Mouse (Mus musculus): Measurements from ENCODE around the gene Gm42742. TPM values are rescaled to one million over a fixed set of nuclear protein-coding genes. Genes with fewer than 3 reads are reported as not detected.

Gene Gm42742
- polyA plus RNA-seq, 1 experiment from 2014 or later: 21.9 TPM

GRCm38 (mm10) chr7:127016481-127016485 lies 4.6 kb downstream of the Gm42742 start, which contains the start of gene Pagr1b:
Gene Pagr1b (minus strand): TSS chr7:127016484.
- Histone ChIP-seq H3K4me3 (ENCODE audit: low read length) (peak within 1 kb of the TSS; percentile 66), H3K9me3 (ENCODE audit: control insufficient read depth, low read length) (no peaks in the 10 kb centered on the region), H3K36me3 (ENCODE audit: control insufficient read depth, insufficient read depth, low read length) (peaks cover 8% of the 10 kb centered on the region; the same call in 1 of the 2 replicates), H3K27me3 (replicated peaks; ENCODE audit: control insufficient read depth, insufficient read depth, low read length) (no peaks in the 10 kb centered on the region), H3K4me2 (ENCODE audit: low read depth, low read length) (peak within 1 kb of the TSS; percentile 55), H3K9ac (ENCODE audit: low read depth, low read length) (peak within 1 kb of the TSS; percentile 83), H3K27ac (ENCODE audit: low read length) (peak within 1 kb of the TSS; percentile 92), H3K4me1 (ENCODE audit: control insufficient read depth, insufficient read depth, low read length) (peaks cover 53% of the 10 kb centered on the region)
- no peak for ATAC-seq

DNA sequence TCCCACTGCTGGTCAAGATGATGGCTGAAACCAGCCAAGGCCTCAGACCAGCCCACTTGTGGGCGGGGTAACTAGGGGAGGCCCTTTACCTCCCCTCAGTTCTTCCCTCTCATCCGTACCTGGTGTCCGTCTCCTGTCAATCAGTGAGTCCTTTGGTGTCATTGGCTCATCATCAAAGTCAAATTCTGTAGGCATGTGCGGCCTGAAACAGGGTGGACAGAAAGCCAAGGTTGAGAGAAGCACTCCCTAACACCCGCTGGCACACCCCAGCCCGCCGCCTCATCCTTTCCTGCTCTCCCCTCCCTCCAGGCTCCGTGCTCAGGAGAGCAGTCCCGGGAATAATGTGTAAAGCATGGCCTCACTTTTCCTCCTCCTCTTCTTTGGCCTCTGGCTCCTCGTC lies 4.8 kb downstream of the Gm42742 start:
- peak overlapping the region; percentile 55 for H3K4me2 ChIP-seq (ENCODE audit: low read depth, low read length)
- no peaks in the 10 kb centered on the region for H3K27me3 ChIP-seq (replicated peaks; ENCODE audit: control insufficient read depth, insufficient read depth, low read length)
- H3K4me3 ChIP-seq (ENCODE audit: low read length): peak overlapping the region; percentile 66
- no peaks in the 10 kb centered on the region for H3K9me3 ChIP-seq (ENCODE audit: control insufficient read depth, low read length)
- H3K4me1 ChIP-seq (ENCODE audit: control insufficient read depth, insufficient read depth, low read length): peaks cover 52% of the 10 kb centered on the region
- H3K27ac ChIP-seq (ENCODE audit: low read length): peak overlapping the region; percentile 92
- peak; percentile 32 for ATAC-seq
- H3K9ac ChIP-seq (ENCODE audit: low read depth, low read length): peak overlapping the region; percentile 83
- under 1% methylated on average over 10 of the region's 10 CpGs for WGBS
- peaks cover 8% of the 10 kb centered on the region; the same call in 1 of the 2 replicates for H3K36me3 ChIP-seq (ENCODE audit: control insufficient read depth, insufficient read depth, low read length)

- Histone ChIP-seq H3K4me3 (ENCODE audit: low read length) (no peak overlapping the region), H3K9me3 (ENCODE audit: control insufficient read depth, low read length) (no peaks in the 10 kb centered on the region), H3K27ac (ENCODE audit: low read length) (no peak overlapping the region), H3K27me3 (replicated peaks; ENCODE audit: control insufficient read depth, insufficient read depth, low read length) (no peaks in the 10 kb centered on the region), H3K4me2 (ENCODE audit: low read depth, low read length) (no peak overlapping the region; the same call in 1 of the 2 replicates), H3K36me3 (ENCODE audit: control insufficient read depth, insufficient read depth, low read length) (peaks cover 8% of the 10 kb centered on the region; the same call in 1 of the 2 replicates), H3K4me1 (ENCODE audit: control insufficient read depth, insufficient read depth, low read length) (peaks cover 43% of the 10 kb centered on the region), H3K9ac (ENCODE audit: low read depth, low read length) (peak overlapping the region; percentile 10; the same call in 1 of the 2 replicates)
- 83% methylated on average over 12 of the region's 12 CpGs for WGBS
- no peak for ATAC-seq
Measured at GRCm38 (mm10) chr7:127014993-127015392, 5.9 kb downstream of the Gm42742 start.

DNA sequence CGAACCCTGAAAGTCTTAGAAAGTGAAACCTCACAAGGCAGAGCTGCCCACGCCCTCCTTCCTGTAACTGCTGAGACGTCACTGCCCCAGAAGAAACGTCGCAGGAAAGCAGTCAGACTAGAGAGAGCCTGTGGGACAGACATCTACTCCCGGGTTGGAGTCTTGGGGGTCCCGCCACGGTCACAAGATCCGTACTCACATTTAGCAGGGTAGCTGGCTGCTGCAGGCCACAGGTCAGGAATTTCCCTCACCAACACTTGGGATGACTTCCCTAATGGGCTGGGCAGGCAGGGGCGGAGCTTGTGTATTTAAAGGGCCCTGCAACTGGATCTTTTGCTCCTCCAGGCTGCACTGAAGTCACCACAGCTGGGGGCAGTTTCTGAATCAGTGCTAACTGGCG lies 6.6 kb downstream of the Gm42742 start, which contains the start of gene Mvp:
Gene Mvp (minus strand): TSS at position 302 of the 400 bp plus-strand sequence.
- WGBS: 23% methylated on average over 11 of the region's 11 CpGs
- no peak for ATAC-seq
- H3K4me1 ChIP-seq (ENCODE audit: control insufficient read depth, insufficient read depth, low read length): peaks cover 40% of the 10 kb centered on the region
- H3K36me3 ChIP-seq (ENCODE audit: control insufficient read depth, insufficient read depth, low read length): peaks cover 8% of the 10 kb centered on the region; the same call in 1 of the 2 replicates
- no peaks in the 10 kb centered on the region for H3K27me3 ChIP-seq (replicated peaks; ENCODE audit: control insufficient read depth, insufficient read depth, low read length)
- peak within 1 kb of the TSS; percentile 64 for H3K9ac ChIP-seq (ENCODE audit: low read depth, low read length)
- peak within 1 kb of the TSS; percentile 55 for H3K4me2 ChIP-seq (ENCODE audit: low read depth, low read length)
- no peaks in the 10 kb centered on the region for H3K9me3 ChIP-seq (ENCODE audit: control insufficient read depth, low read length)
- peak within 1 kb of the TSS; percentile 48 for H3K4me3 ChIP-seq (ENCODE audit: low read length)
- H3K27ac ChIP-seq (ENCODE audit: low read length): peak within 1 kb of the TSS; percentile 34; the same call in 1 of the 2 replicates

DNA sequence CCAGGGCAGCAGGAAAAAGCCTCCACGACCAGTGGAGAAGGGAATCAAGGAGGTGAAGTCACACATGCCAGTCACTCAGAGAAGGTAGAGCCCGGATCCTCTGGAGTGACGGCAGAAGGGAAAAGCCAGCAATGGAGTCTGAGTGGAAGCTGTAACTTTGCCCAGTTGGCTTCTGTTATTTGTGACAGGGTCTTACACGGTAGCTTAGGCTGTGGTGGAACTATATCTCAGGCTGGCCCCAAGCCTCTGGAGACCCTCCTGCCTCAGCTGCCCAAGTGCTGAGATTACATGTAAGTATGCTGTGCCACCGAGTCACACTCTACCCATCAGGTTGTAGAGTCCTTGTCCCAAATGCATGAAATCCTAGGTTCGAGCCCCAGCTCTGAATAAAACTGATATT lies 7.5 kb downstream of the Gm42742 start:
- no peak for ATAC-seq
- H3K27me3 ChIP-seq (replicated peaks; ENCODE audit: control insufficient read depth, insufficient read depth, low read length): no peaks in the 10 kb centered on the region
- peak overlapping the region; percentile 48 for H3K4me3 ChIP-seq (ENCODE audit: low read length)
- H3K9ac ChIP-seq (ENCODE audit: low read depth, low read length): peak overlapping the region; percentile 64; the same call in 1 of the 2 replicates
- WGBS: 90% methylated on average over 6 of the region's 6 CpGs
- peaks cover 8% of the 10 kb centered on the region; the same call in 1 of the 2 replicates for H3K36me3 ChIP-seq (ENCODE audit: control insufficient read depth, insufficient read depth, low read length)
- peaks cover 39% of the 10 kb centered on the region for H3K4me1 ChIP-seq (ENCODE audit: control insufficient read depth, insufficient read depth, low read length)
- H3K27ac ChIP-seq (ENCODE audit: low read length): no peak overlapping the region
- peak overlapping the region; percentile 53 for H3K4me2 ChIP-seq (ENCODE audit: low read depth, low read length)
- H3K9me3 ChIP-seq (ENCODE audit: control insufficient read depth, low read length): no peaks in the 10 kb centered on the region

DNA sequence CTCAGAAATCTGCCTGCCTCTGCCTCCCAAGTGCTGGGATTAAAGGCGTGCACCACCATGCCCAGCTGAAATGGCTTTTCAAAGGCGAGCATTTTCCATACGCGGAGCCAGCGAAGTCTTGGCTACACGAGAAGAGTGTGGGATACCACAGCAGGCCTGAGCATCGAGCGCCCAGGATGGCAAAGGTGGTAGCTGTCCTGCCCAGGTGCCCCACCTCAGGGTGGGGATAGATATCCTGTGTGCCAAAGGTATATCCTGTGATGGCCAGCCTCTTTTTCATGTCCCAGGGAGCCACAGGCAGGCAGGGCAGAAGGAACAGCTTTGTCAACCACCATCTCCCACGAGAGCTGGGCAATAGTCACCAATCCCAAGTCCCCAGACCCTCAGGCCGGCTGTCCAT lies 8.1 kb downstream of the Gm42742 start:
- Histone ChIP-seq H3K9ac (ENCODE audit: low read depth, low read length) (no peak overlapping the region), H3K27ac (ENCODE audit: low read length) (no peak overlapping the region), H3K4me2 (ENCODE audit: low read depth, low read length) (no peak overlapping the region), H3K27me3 (replicated peaks; ENCODE audit: control insufficient read depth, insufficient read depth, low read length) (no peaks in the 10 kb centered on the region), H3K36me3 (ENCODE audit: control insufficient read depth, insufficient read depth, low read length) (peaks cover 8% of the 10 kb centered on the region; the same call in 1 of the 2 replicates), H3K9me3 (ENCODE audit: control insufficient read depth, low read length) (no peaks in the 10 kb centered on the region), H3K4me1 (ENCODE audit: control insufficient read depth, insufficient read depth, low read length) (peaks cover 37% of the 10 kb centered on the region), H3K4me3 (ENCODE audit: low read length) (no peak overlapping the region)
- 95% methylated on average over 10 of the region's 10 CpGs for WGBS
- no peak for ATAC-seq

GRCm38 (mm10) chr7:127012374-127012773 lies 8.5 kb downstream of the Gm42742 start:
- WGBS: 84% methylated on average over 6 of the region's 6 CpGs
- Histone ChIP-seq H3K4me3 (ENCODE audit: low read length) (no peak overlapping the region), H3K27ac (ENCODE audit: low read length) (no peak overlapping the region), H3K27me3 (replicated peaks; ENCODE audit: control insufficient read depth, insufficient read depth, low read length) (no peaks in the 10 kb centered on the region), H3K36me3 (ENCODE audit: control insufficient read depth, insufficient read depth, low read length) (peaks cover 8% of the 10 kb centered on the region; the same call in 1 of the 2 replicates), H3K4me1 (ENCODE audit: control insufficient read depth, insufficient read depth, low read length) (peaks cover 35% of the 10 kb centered on the region), H3K4me2 (ENCODE audit: low read depth, low read length) (no peak overlapping the region), H3K9me3 (ENCODE audit: control insufficient read depth, low read length) (no peaks in the 10 kb centered on the region), H3K9ac (ENCODE audit: low read depth, low read length) (no peak overlapping the region)
- ATAC-seq: no peak

- Histone ChIP-seq H3K9ac (ENCODE audit: low read depth, low read length) (no peak overlapping the region; the same call in 1 of the 2 replicates), H3K4me3 (ENCODE audit: low read length) (no peak overlapping the region), H3K27ac (ENCODE audit: low read length) (0 out of 2 replicates have a peak overlapping the region, but pooled peaks have one; percentile 1), H3K4me1 (ENCODE audit: control insufficient read depth, insufficient read depth, low read length) (peaks cover 35% of the 10 kb centered on the region), H3K36me3 (ENCODE audit: control insufficient read depth, insufficient read depth, low read length) (peaks cover 8% of the 10 kb centered on the region; the same call in 1 of the 2 replicates), H3K27me3 (replicated peaks; ENCODE audit: control insufficient read depth, insufficient read depth, low read length) (no peaks in the 10 kb centered on the region), H3K4me2 (ENCODE audit: low read depth, low read length) (no peak overlapping the region), H3K9me3 (ENCODE audit: control insufficient read depth, low read length) (no peaks in the 10 kb centered on the region)
- WGBS: 74% methylated on average over 2 of the region's 2 CpGs
- ATAC-seq: no peak
Measured at GRCm38 (mm10) chr7:127011717-127012116, 9.2 kb downstream of the Gm42742 start.

- no peak for ATAC-seq
- peak overlapping the region; percentile 26; the same call in 1 of the 2 replicates for H3K27ac ChIP-seq (ENCODE audit: low read length)
- H3K9me3 ChIP-seq (ENCODE audit: control insufficient read depth, low read length): no peaks in the 10 kb centered on the region
- no peaks in the 10 kb centered on the region for H3K27me3 ChIP-seq (replicated peaks; ENCODE audit: control insufficient read depth, insufficient read depth, low read length)
- H3K4me3 ChIP-seq (ENCODE audit: low read length): no peak overlapping the region
- peaks cover 35% of the 10 kb centered on the region for H3K4me1 ChIP-seq (ENCODE audit: control insufficient read depth, insufficient read depth, low read length)
- no peak overlapping the region for H3K9ac ChIP-seq (ENCODE audit: low read depth, low read length)
- 87% methylated on average over 2 of the region's 2 CpGs for WGBS
- no peak overlapping the region for H3K4me2 ChIP-seq (ENCODE audit: low read depth, low read length)
- peaks cover 8% of the 10 kb centered on the region; the same call in 1 of the 2 replicates for H3K36me3 ChIP-seq (ENCODE audit: control insufficient read depth, insufficient read depth, low read length)
Measured at GRCm38 (mm10) chr7:127011051-127011450, 9.8 kb downstream of the Gm42742 start.

Data from intestine, embryonic 16.5 days (tissue).